Mouse (Mus musculus) bone marrow macrophage, adult 2 months (primary cell): Measurements from ENCODE around the gene Vegfa.

Source experiments
- CTCF ChIP-seq: IDR thresholded peaks from 2 replicates; pipeline ENCODE4 v1.5.1; 2012; ENCODE audit warnings: low read depth, mild to moderate bottlenecking, low read length, moderate library complexity
- POLR2A ChIP-seq: IDR thresholded peaks from 2 replicates; pipeline ENCODE4 v1.6.1; 2012; ENCODE audit warnings: mild to moderate bottlenecking, low read depth, low read length, borderline replicate concordance

- TF ChIP-seq POLR2A = no peak
- no peak for TF ChIP-seq CTCF
Measured at GRCm38 (mm10) chr17:46021173-46021572, 11.0 kb downstream of the Vegfa start.
